Mouse (Mus musculus): Measurements from ENCODE around the gene Urb1. TPM values are rescaled to one million over a fixed set of nuclear protein-coding genes. Genes with fewer than 3 reads are reported as not detected.

The Urb1 gene
- polyA plus RNA-seq (2014; fragmentation: Nextera tagmentation; extraction: Ambion mirVana): 9.9 and 13.8 TPM in 2 replicates

DNA sequence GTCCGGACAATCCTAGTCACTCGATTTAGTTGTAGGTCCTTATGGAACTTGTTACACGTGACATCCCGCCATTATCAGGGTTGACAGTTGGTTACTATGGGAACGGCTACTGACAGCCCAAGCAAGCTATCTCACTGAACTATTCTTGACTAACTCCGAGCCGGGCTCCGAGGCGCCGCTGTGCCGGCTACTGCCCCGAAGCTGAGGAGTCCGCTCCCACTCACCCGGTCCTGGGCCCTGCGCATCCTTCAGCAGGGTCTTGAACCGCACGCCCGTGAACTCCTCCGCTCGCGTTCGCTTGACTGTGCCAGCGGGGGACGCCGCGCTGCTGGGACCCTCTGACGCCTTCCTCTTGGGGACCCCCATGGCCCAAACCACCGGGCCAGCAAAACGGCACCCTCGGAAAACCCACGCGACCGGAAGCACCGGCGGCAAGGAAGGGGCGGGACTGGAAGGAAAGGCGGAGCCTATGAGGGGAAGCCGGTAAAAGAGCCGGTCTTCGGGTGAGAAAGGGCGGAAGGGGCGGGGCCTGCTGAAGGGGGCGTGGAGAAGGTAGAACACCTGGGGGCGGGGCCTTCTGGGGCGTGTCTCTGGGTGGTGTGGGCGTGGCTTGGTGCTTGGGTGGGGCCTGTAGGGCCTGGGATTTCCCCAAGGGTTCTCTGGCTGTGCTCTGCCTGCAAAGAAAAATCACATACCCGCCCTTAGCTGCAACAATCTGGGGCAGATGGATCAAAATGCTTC, at the start of gene Urb1:
Gene Urb1 (minus strand): TSS at position 439 of the 741 bp plus-strand sequence.
- H3K4me1 ChIP-seq (ENCODE audit: control insufficient read depth, insufficient read depth, low read length): peaks cover 10% of the 10 kb centered on the region
- H3K4me3 ChIP-seq (ENCODE audit: low read depth, low read length): peak within 1 kb of the TSS; percentile 74
- peak within 1 kb of the TSS; percentile 25; the same call in 1 of the 2 replicates for H3K9ac ChIP-seq (replicated peaks; ENCODE audit: low read depth, low read length)
- no peaks in the 10 kb centered on the region for H3K9me3 ChIP-seq (ENCODE audit: control insufficient read depth, low read depth, low read length)
- H3K36me3 ChIP-seq (ENCODE audit: control insufficient read depth, insufficient read depth, low read length): no peaks in the 10 kb centered on the region
- no peaks in the 10 kb centered on the region for H3K27me3 ChIP-seq (ENCODE audit: control insufficient read depth, insufficient read depth, low read length)
- peak within 1 kb of the TSS; percentile 56 for H3K27ac ChIP-seq (ENCODE audit: low read length)
- under 1% methylated on average over 47 of the region's 47 CpGs for WGBS
- ATAC-seq (ENCODE audit: insufficient number of reproducible peaks, insufficient read depth, low FRiP score, low read depth): peak; percentile 96
- peak within 1 kb of the TSS; percentile 74 for H3K4me2 ChIP-seq (replicated peaks; ENCODE audit: low read depth, low read length)

- Histone ChIP-seq H3K36me3 (ENCODE audit: control insufficient read depth, insufficient read depth, low read length) (no peaks in the 10 kb centered on the region), H3K4me3 (ENCODE audit: low read depth, low read length) (no peak overlapping the region), H3K4me1 (ENCODE audit: control insufficient read depth, insufficient read depth, low read length) (no peaks in the 10 kb centered on the region), H3K9ac (replicated peaks; ENCODE audit: low read depth, low read length) (no peak overlapping the region), H3K9me3 (ENCODE audit: control insufficient read depth, low read depth, low read length) (no peaks in the 10 kb centered on the region), H3K27me3 (ENCODE audit: control insufficient read depth, insufficient read depth, low read length) (no peaks in the 10 kb centered on the region), H3K4me2 (replicated peaks; ENCODE audit: low read depth, low read length) (no peak overlapping the region), H3K27ac (ENCODE audit: low read length) (no peak overlapping the region)
- WGBS: 67% methylated on average over 4 of the region's 4 CpGs
- ATAC-seq (ENCODE audit: insufficient number of reproducible peaks, insufficient read depth, low FRiP score, low read depth): no peak
These were observed 48.0 kb upstream of the Urb1 start for GRCm38 (mm10) chr16:90858206-90858605.

DNA sequence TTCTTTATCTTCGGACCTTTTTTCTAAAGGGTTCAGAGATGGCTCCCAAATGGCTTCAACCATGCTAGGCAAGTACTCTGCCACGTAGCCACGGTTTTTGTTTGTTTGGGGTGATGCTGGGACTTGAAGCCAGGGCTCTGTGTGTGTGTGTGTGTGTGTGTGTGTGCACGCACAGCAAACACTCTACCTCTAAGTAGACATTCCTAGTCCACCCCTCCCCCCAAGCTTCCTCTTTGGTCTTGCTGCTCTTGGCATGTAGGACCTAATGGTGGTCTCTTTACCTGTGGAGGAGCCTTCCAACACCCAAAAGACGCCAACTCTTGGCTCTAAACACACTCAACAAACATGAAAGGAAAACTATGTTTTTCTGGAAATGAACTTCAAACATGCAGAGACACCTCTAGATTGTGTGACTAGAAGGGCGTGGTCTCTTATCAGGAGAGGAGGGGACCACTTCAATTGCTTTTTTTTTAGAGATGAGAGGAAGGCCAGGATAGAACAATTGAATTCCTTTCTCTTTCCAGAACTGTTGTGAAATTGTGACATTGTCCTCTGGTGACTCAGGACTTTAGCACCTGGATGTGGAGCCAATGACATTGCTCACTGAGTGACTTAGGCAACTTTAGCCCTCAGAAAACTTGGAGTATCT, 46.5 kb upstream of the Urb1 start:
- WGBS: 80% methylated on average over 6 of the region's 6 CpGs

DNA sequence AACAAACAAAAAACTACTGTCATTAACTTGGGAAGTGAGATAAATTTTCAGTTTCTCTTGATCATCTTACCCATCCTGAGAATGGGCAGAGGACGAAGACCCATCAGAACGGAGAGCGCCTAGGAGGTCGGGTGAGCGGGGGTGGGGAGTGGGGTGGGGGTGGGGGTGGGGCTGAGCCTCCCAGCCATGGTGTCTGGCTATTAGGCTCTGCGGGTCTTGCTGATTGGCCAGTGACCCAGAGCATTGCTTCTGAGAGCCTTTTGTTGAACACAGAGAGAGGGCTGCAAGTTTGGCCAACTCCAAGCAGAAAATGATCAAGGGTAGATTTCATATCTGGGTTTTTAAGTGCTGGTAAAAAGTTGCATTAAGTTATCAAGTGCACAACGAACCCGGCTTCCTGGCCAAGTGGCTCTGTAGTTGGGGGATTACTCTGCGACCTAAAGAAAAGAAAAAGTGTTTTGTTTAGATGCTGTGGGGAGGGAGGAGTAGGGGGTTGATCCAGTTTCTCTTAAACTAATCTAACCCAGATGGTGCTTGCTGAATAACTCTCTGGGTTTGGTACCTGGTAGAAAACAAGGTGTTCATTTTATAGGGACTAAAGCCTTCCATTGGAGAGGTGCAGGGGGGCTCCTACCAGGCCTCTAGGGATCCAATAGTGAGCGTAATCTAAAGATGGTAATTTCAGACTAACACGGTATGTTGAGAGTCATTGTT, 41.6 kb upstream of the Urb1 start:
- no peak for ATAC-seq (ENCODE audit: insufficient number of reproducible peaks, insufficient read depth, low FRiP score, low read depth)
- Histone ChIP-seq H3K27ac (ENCODE audit: low read length) (no peak overlapping the region), H3K36me3 (ENCODE audit: control insufficient read depth, insufficient read depth, low read length) (no peaks in the 10 kb centered on the region), H3K4me1 (ENCODE audit: control insufficient read depth, insufficient read depth, low read length) (no peaks in the 10 kb centered on the region), H3K4me3 (ENCODE audit: low read depth, low read length) (no peak overlapping the region), H3K9ac (replicated peaks; ENCODE audit: low read depth, low read length) (no peak overlapping the region), H3K4me2 (replicated peaks; ENCODE audit: low read depth, low read length) (no peak overlapping the region), H3K27me3 (ENCODE audit: control insufficient read depth, insufficient read depth, low read length) (no peaks in the 10 kb centered on the region), H3K9me3 (ENCODE audit: control insufficient read depth, low read depth, low read length) (no peaks in the 10 kb centered on the region)
- WGBS: 72% methylated on average over 11 of the region's 11 CpGs

More for the DNA sequence above, 46.5 kb upstream of the Urb1 start:
- Histone ChIP-seq H3K9ac (replicated peaks; ENCODE audit: low read depth, low read length) (no peak overlapping the region), H3K4me1 (ENCODE audit: control insufficient read depth, insufficient read depth, low read length) (no peaks in the 10 kb centered on the region), H3K4me3 (ENCODE audit: low read depth, low read length) (no peak overlapping the region), H3K36me3 (ENCODE audit: control insufficient read depth, insufficient read depth, low read length) (no peaks in the 10 kb centered on the region), H3K27ac (ENCODE audit: low read length) (no peak overlapping the region), H3K9me3 (ENCODE audit: control insufficient read depth, low read depth, low read length) (no peaks in the 10 kb centered on the region), H3K27me3 (ENCODE audit: control insufficient read depth, insufficient read depth, low read length) (no peaks in the 10 kb centered on the region), H3K4me2 (replicated peaks; ENCODE audit: low read depth, low read length) (no peak overlapping the region)
- ATAC-seq (ENCODE audit: insufficient number of reproducible peaks, insufficient read depth, low FRiP score, low read depth): no peak

DNA sequence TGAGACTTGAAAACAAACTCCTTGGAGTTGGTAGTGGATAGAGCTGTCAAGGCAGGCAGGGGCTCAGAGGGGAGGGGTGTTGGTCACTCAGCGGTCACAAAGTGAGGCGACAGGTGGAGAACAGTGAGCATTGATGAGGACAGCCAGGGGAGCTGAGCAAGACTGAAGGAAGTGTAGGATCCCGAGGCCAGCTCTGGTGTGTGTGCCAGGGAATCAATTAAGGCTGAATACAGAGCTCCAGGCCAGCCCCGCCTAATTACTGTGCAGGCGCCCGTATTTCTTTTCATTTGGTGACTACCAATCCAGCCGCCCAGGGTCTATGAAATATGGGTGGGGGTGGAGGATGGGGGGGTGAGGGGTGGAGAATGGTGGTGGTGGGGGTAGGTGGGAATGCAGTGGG, 40.7 kb upstream of the Urb1 start:
- no peaks in the 10 kb centered on the region for H3K36me3 ChIP-seq (ENCODE audit: control insufficient read depth, insufficient read depth, low read length)
- H3K4me3 ChIP-seq (ENCODE audit: low read depth, low read length): no peak overlapping the region
- no peaks in the 10 kb centered on the region for H3K27me3 ChIP-seq (ENCODE audit: control insufficient read depth, insufficient read depth, low read length)
- no peaks in the 10 kb centered on the region for H3K9me3 ChIP-seq (ENCODE audit: control insufficient read depth, low read depth, low read length)
- H3K9ac ChIP-seq (replicated peaks; ENCODE audit: low read depth, low read length): no peak overlapping the region
- no peak for ATAC-seq (ENCODE audit: insufficient number of reproducible peaks, insufficient read depth, low FRiP score, low read depth)
- H3K4me2 ChIP-seq (replicated peaks; ENCODE audit: low read depth, low read length): no peak overlapping the region
- WGBS: 72% methylated on average over 7 of the region's 7 CpGs
- no peak overlapping the region for H3K27ac ChIP-seq (ENCODE audit: low read length)
- H3K4me1 ChIP-seq (ENCODE audit: control insufficient read depth, insufficient read depth, low read length): no peaks in the 10 kb centered on the region

DNA sequence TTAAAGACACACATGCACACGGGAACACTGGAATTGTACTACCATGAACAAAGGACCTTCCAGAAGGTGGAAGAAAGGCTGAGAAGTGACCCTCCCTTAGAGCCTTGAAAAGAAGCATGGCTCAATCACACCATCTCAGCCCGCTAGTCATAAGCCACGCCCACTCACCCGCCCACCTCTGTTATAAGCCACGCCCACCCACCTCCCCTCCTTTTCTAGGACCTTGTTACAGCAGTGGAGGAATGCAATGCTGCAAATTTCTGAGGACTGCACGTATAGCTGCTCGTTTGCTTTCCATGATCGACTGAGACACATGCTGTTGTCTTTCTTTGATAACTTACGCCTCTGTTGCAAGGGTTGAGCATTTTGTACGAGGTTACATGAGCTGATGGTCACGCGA, 39.0 kb upstream of the Urb1 start:
- H3K27me3 ChIP-seq (ENCODE audit: control insufficient read depth, insufficient read depth, low read length): no peaks in the 10 kb centered on the region
- no peak overlapping the region for H3K9ac ChIP-seq (replicated peaks; ENCODE audit: low read depth, low read length)
- no peaks in the 10 kb centered on the region for H3K4me1 ChIP-seq (ENCODE audit: control insufficient read depth, insufficient read depth, low read length)
- no peaks in the 10 kb centered on the region for H3K36me3 ChIP-seq (ENCODE audit: control insufficient read depth, insufficient read depth, low read length)
- no peak overlapping the region for H3K4me3 ChIP-seq (ENCODE audit: low read depth, low read length)
- H3K27ac ChIP-seq (ENCODE audit: low read length): no peak overlapping the region
- 42% methylated on average over 12 of the region's 12 CpGs for WGBS
- no peaks in the 10 kb centered on the region for H3K9me3 ChIP-seq (ENCODE audit: control insufficient read depth, low read depth, low read length)
- peak; percentile 54; the same call in 1 of the 2 replicates for ATAC-seq (ENCODE audit: insufficient number of reproducible peaks, insufficient read depth, low FRiP score, low read depth)
- H3K4me2 ChIP-seq (replicated peaks; ENCODE audit: low read depth, low read length): no peak overlapping the region

DNA sequence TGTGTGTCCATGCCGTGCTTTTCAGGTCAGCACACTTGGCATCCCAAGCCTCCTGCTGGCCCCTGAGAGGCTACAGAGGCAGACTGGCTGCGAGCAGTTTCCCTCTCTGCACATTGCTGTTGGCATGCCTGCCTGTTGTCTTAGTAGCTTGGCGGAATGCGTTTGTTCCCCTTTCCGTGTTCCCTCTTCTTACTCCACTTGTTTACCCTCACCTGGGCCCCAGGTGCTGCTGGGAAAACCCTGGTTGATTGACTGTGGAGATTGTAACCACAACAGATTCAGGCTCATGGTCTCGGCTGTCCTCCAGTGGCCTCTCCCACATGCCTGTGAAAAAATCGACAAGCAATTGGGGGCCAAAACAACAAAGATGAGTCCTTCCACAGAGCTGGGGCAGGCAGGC, 38.5 kb upstream of the Urb1 start:
- no peak for ATAC-seq (ENCODE audit: insufficient number of reproducible peaks, insufficient read depth, low FRiP score, low read depth)
- WGBS: 65% methylated on average over 7 of the region's 7 CpGs
- Histone ChIP-seq H3K9ac (replicated peaks; ENCODE audit: low read depth, low read length) (no peak overlapping the region), H3K4me1 (ENCODE audit: control insufficient read depth, insufficient read depth, low read length) (no peaks in the 10 kb centered on the region), H3K27me3 (ENCODE audit: control insufficient read depth, insufficient read depth, low read length) (no peaks in the 10 kb centered on the region), H3K4me2 (replicated peaks; ENCODE audit: low read depth, low read length) (no peak overlapping the region), H3K36me3 (ENCODE audit: control insufficient read depth, insufficient read depth, low read length) (no peaks in the 10 kb centered on the region), H3K9me3 (ENCODE audit: control insufficient read depth, low read depth, low read length) (no peaks in the 10 kb centered on the region), H3K4me3 (ENCODE audit: low read depth, low read length) (no peak overlapping the region), H3K27ac (ENCODE audit: low read length) (no peak overlapping the region)

DNA sequence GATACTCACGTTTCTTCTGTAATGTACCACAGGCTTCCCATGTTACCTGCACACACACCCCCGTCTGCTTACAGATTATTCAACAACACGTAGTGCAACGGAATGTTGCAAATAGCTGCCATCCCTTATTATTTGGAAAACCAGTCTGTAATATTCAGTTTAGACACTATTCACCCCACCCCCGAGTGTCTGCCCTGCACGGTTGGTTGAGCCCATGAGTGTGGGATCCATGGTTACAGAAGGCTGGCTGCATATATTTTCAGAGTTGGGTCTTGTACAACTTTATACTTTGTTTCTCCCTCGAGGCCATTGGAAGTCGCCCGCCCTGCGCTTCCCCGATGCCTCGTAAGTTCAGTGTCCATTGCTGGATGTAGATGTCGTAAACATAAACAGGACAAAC, 35.4 kb upstream of the Urb1 start:
- Histone ChIP-seq H3K4me2 (replicated peaks; ENCODE audit: low read depth, low read length) (no peak overlapping the region), H3K9me3 (ENCODE audit: control insufficient read depth, low read depth, low read length) (no peaks in the 10 kb centered on the region), H3K27ac (ENCODE audit: low read length) (no peak overlapping the region), H3K4me1 (ENCODE audit: control insufficient read depth, insufficient read depth, low read length) (no peaks in the 10 kb centered on the region), H3K9ac (replicated peaks; ENCODE audit: low read depth, low read length) (no peak overlapping the region), H3K4me3 (ENCODE audit: low read depth, low read length) (no peak overlapping the region), H3K27me3 (ENCODE audit: control insufficient read depth, insufficient read depth, low read length) (no peaks in the 10 kb centered on the region), H3K36me3 (ENCODE audit: control insufficient read depth, insufficient read depth, low read length) (no peaks in the 10 kb centered on the region)
- no peak for ATAC-seq (ENCODE audit: insufficient number of reproducible peaks, insufficient read depth, low FRiP score, low read depth)
- WGBS: 85% methylated on average over 13 of the region's 13 CpGs
